In the genomic region with DNA sequence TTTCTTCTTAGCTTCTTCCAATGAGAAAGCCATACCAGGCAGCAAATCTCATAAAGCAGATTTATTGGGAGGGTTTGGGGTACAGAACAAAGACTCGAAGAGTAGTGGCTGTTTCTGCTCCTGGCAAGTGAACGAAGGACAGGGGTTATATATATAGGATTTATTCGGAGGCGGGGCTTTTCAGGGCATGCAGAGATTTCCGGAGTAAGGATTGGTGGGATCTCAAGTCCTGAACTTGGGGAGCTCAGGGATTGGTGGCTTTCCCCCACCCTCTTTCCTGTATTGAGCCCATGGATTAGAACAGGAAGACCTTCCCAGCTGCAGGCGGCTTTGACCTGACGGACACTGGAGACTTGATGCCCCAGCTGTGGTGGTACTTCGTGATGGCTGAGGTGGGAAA, we compare ENCODE assay signal across 9 mouse cellular contexts. TPM values are rescaled to one million over a fixed set of nuclear protein-coding genes. Genes with fewer than 3 reads are reported as not detected.
DNase-seq lines count a peak whose midpoint lies in the region; ATAC-seq lines count a peak whose summit lies in the region.
"Had no signal": no experiment of that assay in that cellular context is flagged by ENCODE, and none has a peak within 500 bp of the region (broad histone marks: within the 10 kb centered on the region; RNA-seq: fewer than 3 reads in every experiment).

No protein-coding gene starts in this region.

- H3K4me1 ChIP-seq in heart, embryonic 15.5 days (replicated peaks), result peaks cover 26% of the 10 kb centered on the region
- H3K4me1 ChIP-seq in megakaryocyte, embryonic 14.5 days, result peaks cover 45% of the 10 kb centered on the region
- peaks cover 34% of the 10 kb centered on the region for H3K4me1 ChIP-seq in embryonic facial prominence, embryonic 10.5 days
- peaks cover 39% of the 10 kb centered on the region for H3K4me1 ChIP-seq in neural tube, embryonic 13.5 days (replicated peaks)

- peak overlapping the region; percentile 99 for H3K27ac ChIP-seq in heart, embryonic 15.5 days
- H3K27ac ChIP-seq in embryonic facial prominence, embryonic 10.5 days (replicated peaks), result peak overlapping the region; percentile 98; the same call in 1 of the 2 replicates
- H3K27ac ChIP-seq in neural tube, embryonic 13.5 days (replicated peaks), result 0 out of 2 replicates have a peak overlapping the region, but pooled peaks have one; percentile 96

- H3K9me3 ChIP-seq in heart, embryonic 15.5 days (replicated peaks), result no peaks in the 10 kb centered on the region
- H3K9me3 ChIP-seq in megakaryocyte, embryonic 14.5 days, result no peaks in the 10 kb centered on the region
- H3K9me3 ChIP-seq in embryonic facial prominence, embryonic 10.5 days, result no peaks in the 10 kb centered on the region
- no peaks in the 10 kb centered on the region for H3K9me3 ChIP-seq in neural tube, embryonic 13.5 days

- no peak for DNase-seq in heart, postnatal 4 days
- no peak for DNase-seq in embryonic facial prominence, embryonic 10.5 days (ENCODE audit: low spot score)
- no peak for DNase-seq in adrenal gland, adult (ENCODE audit: inconsistent age in 2 of 2, low spot score in 1 of 2)
- DNase-seq: kidney, postnatal 14 days had no signal

- no peak overlapping the region for H3K4me3 ChIP-seq in heart, embryonic 15.5 days
- H3K4me3 ChIP-seq in megakaryocyte, embryonic 14.5 days (replicated peaks), result peak overlapping the region; percentile 17
- H3K4me3 ChIP-seq in embryonic facial prominence, embryonic 10.5 days, result no peak overlapping the region
- H3K4me3 ChIP-seq in neural tube, embryonic 13.5 days, result no peak overlapping the region

- no peak for ATAC-seq in heart, embryonic 15.5 days (replicated peaks; ENCODE audit: insufficient number of reproducible peaks, insufficient read depth, low FRiP score, low read depth)
- no peak for ATAC-seq in megakaryocyte, adult 5-6 weeks (ENCODE audit: poor library complexity, severe bottlenecking)
- no peak for ATAC-seq in neural tube, embryonic 13.5 days (ENCODE audit: low read depth)
- no peak for ATAC-seq in frontal cortex, adult (ENCODE audit: low TSS enrichment)

- H3K9ac ChIP-seq in heart, embryonic 15.5 days, result no peak overlapping the region
- H3K9ac ChIP-seq in neural tube, embryonic 13.5 days, result no peak overlapping the region

- no peaks in the 10 kb centered on the region for H3K36me3 ChIP-seq in heart, embryonic 15.5 days
- H3K36me3 ChIP-seq in megakaryocyte, embryonic 14.5 days (replicated peaks; ENCODE audit: low read length), result peaks cover 5% of the 10 kb centered on the region
- peaks cover 19% of the 10 kb centered on the region for H3K36me3 ChIP-seq in embryonic facial prominence, embryonic 10.5 days (replicated peaks)
- no peaks in the 10 kb centered on the region for H3K36me3 ChIP-seq in neural tube, embryonic 13.5 days

- no peaks in the 10 kb centered on the region for H3K27me3 ChIP-seq in heart, embryonic 15.5 days
- no peaks in the 10 kb centered on the region for H3K27me3 ChIP-seq in megakaryocyte, embryonic 14.5 days (replicated peaks)
- H3K27me3 ChIP-seq in embryonic facial prominence, embryonic 10.5 days (replicated peaks; ENCODE audit: low read depth, poor library complexity, severe bottlenecking), result no peaks in the 10 kb centered on the region
- no peaks in the 10 kb centered on the region for H3K27me3 ChIP-seq in neural tube, embryonic 13.5 days

- H3K4me2 ChIP-seq in heart, embryonic 15.5 days, result no peak overlapping the region
- H3K4me2 ChIP-seq in neural tube, embryonic 13.5 days, result no peak overlapping the region

- WGBS in heart, embryonic 15.5 days, result 86% methylated on average over 8 of the region's 8 CpGs
- 83% methylated on average over 8 of the region's 8 CpGs for WGBS in embryonic facial prominence, embryonic 10.5 days
- WGBS in neural tube, embryonic 13.5 days, result 81% methylated on average over 8 of the region's 8 CpGs

RNA-seq across cellular contexts. Expression of a gene that starts 1.5 kb away (rescaled TPM):
- 129 and 149 TPM in 2 replicates for polyA plus RNA-seq in heart, embryonic 15.5 days (2015; fragmentation: Nextera tagmentation; extraction: Ambion mirVana)
- total RNA-seq in heart, postnatal 4 days (2021), result 100 to 1,000 TPM; 226 TPM
- 40.8 and 101 TPM in 2 replicates for polyA plus RNA-seq in megakaryocyte, embryonic 14.5 days (2012; ENCODE audit: insufficient read depth, low replicate concordance)
- total RNA-seq in megakaryocyte, adult 5-6 weeks (2015), result 115 and 119 TPM in 2 replicates
- 248 and 291 TPM in 2 replicates for total RNA-seq in megakaryocyte, adult 5-6 weeks (2017)
- polyA plus RNA-seq in embryonic facial prominence, embryonic 10.5 days (2016; fragmentation: Nextera tagmentation; extraction: Ambion mirVana), result 262 and 263 TPM in 2 replicates
- polyA plus RNA-seq in neural tube, embryonic 13.5 days (2015; fragmentation: Nextera tagmentation; extraction: Ambion mirVana), result 143 and 165 TPM in 2 replicates

RNA-seq across cellular contexts. Expression of a gene that starts 40.7 kb away (rescaled TPM):
- polyA plus RNA-seq in heart, embryonic 15.5 days (2015; fragmentation: Nextera tagmentation; extraction: Ambion mirVana), result 3.3 and 4.1 TPM in 2 replicates
- total RNA-seq in heart, postnatal 4 days (2021), result 1 to 10 TPM; 1.6 to 1.8 TPM
- polyA plus RNA-seq in megakaryocyte, embryonic 14.5 days (2012; ENCODE audit: insufficient read depth, low replicate concordance), result 0.16 and 1.2 TPM in 2 replicates
- total RNA-seq in megakaryocyte, adult 5-6 weeks (2015), result not detected in 2 replicates
- 0.12 TPM in 1 of 2 replicates, not detected in the other for total RNA-seq in megakaryocyte, adult 5-6 weeks (2017)
- 2.0 and 3.1 TPM in 2 replicates for polyA plus RNA-seq in embryonic facial prominence, embryonic 10.5 days (2016; fragmentation: Nextera tagmentation; extraction: Ambion mirVana)
- polyA plus RNA-seq in neural tube, embryonic 13.5 days (2015; fragmentation: Nextera tagmentation; extraction: Ambion mirVana), result 0.89 and 2.0 TPM in 2 replicates

RNA-seq across cellular contexts. Expression of a gene that starts 52.1 kb away (rescaled TPM):
- polyA plus RNA-seq in heart, embryonic 15.5 days (2015; fragmentation: Nextera tagmentation; extraction: Ambion mirVana), result 39.4 and 50.7 TPM in 2 replicates
- 100 to 1,000 TPM; 182 to 197 TPM for total RNA-seq in heart, postnatal 4 days (2021)
- 90.9 and 105 TPM in 2 replicates for polyA plus RNA-seq in megakaryocyte, embryonic 14.5 days (2012; ENCODE audit: insufficient read depth, low replicate concordance)
- 43.9 and 45.9 TPM in 2 replicates for total RNA-seq in megakaryocyte, adult 5-6 weeks (2015)
- total RNA-seq in megakaryocyte, adult 5-6 weeks (2017), result 60.7 and 71.3 TPM in 2 replicates
- 60.9 and 62.9 TPM in 2 replicates for polyA plus RNA-seq in embryonic facial prominence, embryonic 10.5 days (2016; fragmentation: Nextera tagmentation; extraction: Ambion mirVana)
- polyA plus RNA-seq in neural tube, embryonic 13.5 days (2015; fragmentation: Nextera tagmentation; extraction: Ambion mirVana), result 90.3 and 94.4 TPM in 2 replicates

RNA-seq across cellular contexts. Expression of a gene that starts 56.5 kb away (rescaled TPM):
- polyA plus RNA-seq in heart, embryonic 15.5 days (2015; fragmentation: Nextera tagmentation; extraction: Ambion mirVana), result 28.0 and 37.7 TPM in 2 replicates
- 10 to 100 TPM; 27.3 to 29.3 TPM for total RNA-seq in heart, postnatal 4 days (2021)
- polyA plus RNA-seq in megakaryocyte, embryonic 14.5 days (2012; ENCODE audit: insufficient read depth, low replicate concordance), result 18.4 and 56.4 TPM in 2 replicates
- 0.82 and 1.1 TPM in 2 replicates for total RNA-seq in megakaryocyte, adult 5-6 weeks (2015)
- total RNA-seq in megakaryocyte, adult 5-6 weeks (2017), result 0.24 and 1.3 TPM in 2 replicates
- polyA plus RNA-seq in embryonic facial prominence, embryonic 10.5 days (2016; fragmentation: Nextera tagmentation; extraction: Ambion mirVana), result 37.1 and 38.9 TPM in 2 replicates
- 15.3 and 19.8 TPM in 2 replicates for polyA plus RNA-seq in neural tube, embryonic 13.5 days (2015; fragmentation: Nextera tagmentation; extraction: Ambion mirVana)

RNA-seq across cellular contexts. Expression of a gene that starts 58.1 kb away (rescaled TPM):
- 73.1 and 77.6 TPM in 2 replicates for polyA plus RNA-seq in heart, embryonic 15.5 days (2015; fragmentation: Nextera tagmentation; extraction: Ambion mirVana)
- total RNA-seq in heart, postnatal 4 days (2021), result 10 to 100 TPM; 50.7 to 54.3 TPM
- 4.8 and 29.6 TPM in 2 replicates for polyA plus RNA-seq in megakaryocyte, embryonic 14.5 days (2012; ENCODE audit: insufficient read depth, low replicate concordance)
- 30.1 and 40.9 TPM in 2 replicates for total RNA-seq in megakaryocyte, adult 5-6 weeks (2015)
- 56.3 and 58.6 TPM in 2 replicates for total RNA-seq in megakaryocyte, adult 5-6 weeks (2017)
- polyA plus RNA-seq in embryonic facial prominence, embryonic 10.5 days (2016; fragmentation: Nextera tagmentation; extraction: Ambion mirVana), result 91.8 and 92.3 TPM in 2 replicates
- 147 and 160 TPM in 2 replicates for polyA plus RNA-seq in neural tube, embryonic 13.5 days (2015; fragmentation: Nextera tagmentation; extraction: Ambion mirVana)
